Mouse (Mus musculus) thymus, adult 2 months (tissue): Measurements from ENCODE around the gene Ostc.

Source experiments
- CTCF ChIP-seq: fragments of 200-500 bp; IDR thresholded peaks from 2 replicates; pipeline ENCODE4 v1.5.1; 2012; ENCODE audit warnings: mild to moderate bottlenecking, control low read depth, low read length, moderate library complexity, borderline replicate concordance; ENCODE audit not compliant: control insufficient read depth, poor library complexity, insufficient read depth; ENCODE audit errors: extremely low read depth
- POLR2A ChIP-seq: fragments of 200-500 bp; IDR thresholded peaks from 2 replicates; pipeline ENCODE4 v1.6.1; 2012; ENCODE audit warnings: mild to moderate bottlenecking, low read length, control low read depth, moderate library complexity; ENCODE audit not compliant: control insufficient read depth, poor library complexity, insufficient read depth; ENCODE audit errors: extremely low read depth

- no peak for TF ChIP-seq CTCF
- no peak for TF ChIP-seq POLR2A
Measured at GRCm38 (mm10) chr3:130694041-130694593, 15.1 kb downstream of the Ostc start.
